Mouse (Mus musculus) intestine, postnatal 0 days (tissue): ENCODE measurements around the gene Sdsl. TPM values are rescaled to one million over a fixed set of nuclear protein-coding genes. Genes with fewer than 3 reads are reported as not detected.

Source experiments
- ATAC-seq: fragments of 200-750 bp; cut with Nextera tagmentation; 2 replicates; pipeline ENCODE4 v1.8.0; 2017; ENCODE audit warnings: mild to moderate bottlenecking, moderate TSS enrichment, moderate library complexity
- H3K27ac ChIP-seq: fragments of 300-500 bp; sonication (generic); 2 replicates; pipeline ENCODE4 v1.5.1; 2014; ENCODE audit warnings: mild to moderate bottlenecking, low read depth, low read length, moderate library complexity
- H3K27me3 ChIP-seq: fragments of 300-500 bp; sonication (generic); replicated peaks from 2 replicates; pipeline ENCODE4 v1.6.1; 2014; ENCODE audit warnings: low read length, mixed read lengths; ENCODE audit not compliant: control insufficient read depth, insufficient read depth
- H3K36me3 ChIP-seq: fragments of 300-500 bp; sonication (generic); 2 replicates; pipeline ENCODE4 v1.6.1; 2014; ENCODE audit warnings: mild to moderate bottlenecking, moderate library complexity; ENCODE audit not compliant: control insufficient read depth, insufficient read depth
- H3K4me1 ChIP-seq: fragments of 300-500 bp; sonication (generic); replicated peaks from 2 replicates; pipeline ENCODE4 v1.6.1; 2014; ENCODE audit warnings: antibody characterized with exemption, low read length, mixed read lengths; ENCODE audit not compliant: control insufficient read depth, insufficient read depth
- H3K4me2 ChIP-seq: fragments of 300-500 bp; sonication (generic); replicated peaks from 2 replicates; pipeline ENCODE4 v1.6.1; 2014; ENCODE audit warnings: low read depth, mild to moderate bottlenecking, moderate library complexity
- H3K4me3 ChIP-seq: fragments of 300-500 bp; sonication (generic); 2 replicates; pipeline ENCODE4 v1.5.1; 2014; ENCODE audit warnings: low read depth, low read length
- H3K9ac ChIP-seq: fragments of 300-500 bp; sonication (generic); 2 replicates; pipeline ENCODE4 v1.6.1; 2014; ENCODE audit warnings: mild to moderate bottlenecking, low read depth, low read length
- H3K9me3 ChIP-seq: fragments of 300-500 bp; sonication (generic); 2 replicates; pipeline ENCODE4 v1.6.1; 2016; ENCODE audit warnings: mixed run types; ENCODE audit not compliant: control insufficient read depth
- CTCF ChIP-seq: sonication (generic); IDR thresholded peaks from 2 replicates; pipeline ENCODE4 v1.5.1; 2016; ENCODE audit warnings: low read depth, mild to moderate bottlenecking, control low read depth, antibody characterized with exemption, moderate library complexity
- WGBS: fragments of 180-500 bp; shearing (Covaris S2); extraction: QIAGEN DNeasy Blood & Tissue Kit; methylation state at CpG from one replicate; pipeline ENCODE4 v1.1.7; 2014; 5-methylcytosine and 5-hydroxymethylcytosine counted together
- polyA plus RNA-seq: library from polyadenylated mRNA; unstranded; fragments of >200 nt; fragmentation: Nextera tagmentation; extraction: Ambion mirVana; gene quantifications from 2 replicates; pipeline ENCODE4 v1.2.1, GENCODE M21; 2015

Sdsl gene
- polyA plus RNA-seq, 1 experiment from 2014 or later: 21.2 TPM

DNA sequence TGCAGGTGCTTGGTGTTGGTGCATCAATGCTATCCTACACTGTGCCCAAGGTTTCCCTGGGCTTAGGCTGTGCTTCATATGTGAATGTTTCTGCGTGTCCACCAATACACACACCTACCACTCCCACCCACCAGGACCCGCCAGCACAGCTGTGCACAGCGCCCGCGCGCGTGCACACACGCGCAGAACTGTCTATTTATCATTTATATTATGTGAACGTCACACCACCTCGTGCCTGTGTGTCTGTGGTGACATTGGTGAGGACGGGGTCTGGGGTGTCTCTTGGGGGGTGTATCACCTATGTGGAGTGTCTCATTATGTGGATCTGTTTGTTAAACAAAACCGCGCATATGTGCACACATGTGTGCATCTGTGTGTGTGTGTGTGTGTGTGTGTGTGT is 63.7 kb downstream of the Sdsl start:
- ATAC-seq: no peak
- no peak overlapping the region for H3K4me3 ChIP-seq
- no peak for TF ChIP-seq CTCF
- H3K4me1 ChIP-seq: no peaks in the 10 kb centered on the region
- H3K27me3 ChIP-seq: peaks cover 27% of the 10 kb centered on the region
- no peaks in the 10 kb centered on the region for H3K36me3 ChIP-seq
- H3K9me3 ChIP-seq: no peaks in the 10 kb centered on the region
- H3K4me2 ChIP-seq: no peak overlapping the region
- WGBS: 71% methylated on average over 14 of the region's 14 CpGs
- H3K27ac ChIP-seq: no peak overlapping the region
- H3K9ac ChIP-seq: no peak overlapping the region

Other genes with a start within 250 kb of the Sdsl start
- 0.04 TPM in 1 of 2 replicates, not detected in the other for gene Lhx5, start 41.1 kb downstream of the Sdsl start, polyA plus RNA-seq
- not detected in 2 replicates for gene Sds, start 3.7 kb upstream of the Sdsl start, polyA plus RNA-seq
- gene Plbd2, start 30.8 kb upstream of the Sdsl start, polyA plus RNA-seq: 63.6 and 67.2 TPM in 2 replicates
- 4.1 and 4.4 TPM in 2 replicates for gene Slc8b1, start 38.4 kb upstream of the Sdsl start, polyA plus RNA-seq
- gene Tpcn1, start 115.9 kb upstream of the Sdsl start, polyA plus RNA-seq: 31.5 and 35.6 TPM in 2 replicates
- 0.30 and 0.47 TPM in 2 replicates for gene Iqcd, start 116.2 kb upstream of the Sdsl start, polyA plus RNA-seq
- gene Rita1, start 139.8 kb upstream of the Sdsl start, polyA plus RNA-seq: 6.1 and 7.5 TPM in 2 replicates
- gene Ddx54, start 139.9 kb upstream of the Sdsl start, polyA plus RNA-seq: 19.9 and 20.9 TPM in 2 replicates
- not detected in 2 replicates for gene Cfap73, start 161.4 kb upstream of the Sdsl start, polyA plus RNA-seq
- 3.0 and 5.1 TPM in 2 replicates for gene Rasal1, start 176.0 kb upstream of the Sdsl start, polyA plus RNA-seq
- 2.3 and 2.5 TPM in 2 replicates for gene Dtx1, start 239.1 kb upstream of the Sdsl start, polyA plus RNA-seq